Mouse (Mus musculus) midbrain, embryonic 16.5 days (tissue): ENCODE results near the gene Efna4. TPM values are rescaled to one million over a fixed set of nuclear protein-coding genes. Genes with fewer than 3 reads are reported as not detected.
A peak's percentile ranks its signal among the peaks of the same experiment; 100 is the strongest.

Experiments used
- ATAC-seq: fragments of 200-750 bp; cut with Nextera tagmentation; 2 replicates; pipeline ENCODE4 v1.8.0; 2017; ENCODE audit warnings: moderate TSS enrichment
- H3K27ac ChIP-seq: fragments of 300-500 bp; sonication (generic); 2 replicates; pipeline ENCODE4 v1.5.1; 2014; ENCODE audit warnings: mild to moderate bottlenecking, low read length, mixed read lengths
- H3K27me3 ChIP-seq: fragments of 300-500 bp; sonication (generic); 2 replicates; pipeline ENCODE4 v1.6.1; 2014; ENCODE audit warnings: low read depth, low read length, mixed read lengths; ENCODE audit not compliant: control insufficient read depth, insufficient read depth
- H3K36me3 ChIP-seq: fragments of 300-500 bp; sonication (generic); 2 replicates; pipeline ENCODE4 v1.6.1; 2014; ENCODE audit warnings: mild to moderate bottlenecking, low read length, moderate library complexity, mixed read lengths; ENCODE audit not compliant: control insufficient read depth, insufficient read depth
- H3K4me1 ChIP-seq: fragments of 300-500 bp; sonication (generic); 2 replicates; pipeline ENCODE4 v1.6.1; 2014; ENCODE audit warnings: mild to moderate bottlenecking, low read length, mixed read lengths; ENCODE audit not compliant: control insufficient read depth, insufficient read depth
- H3K4me2 ChIP-seq: fragments of 300-500 bp; sonication (generic); 2 replicates; pipeline ENCODE4 v1.6.1; 2014; ENCODE audit warnings: mild to moderate bottlenecking, low read length, mixed read lengths
- H3K4me3 ChIP-seq: fragments of 300-500 bp; sonication (generic); 2 replicates; pipeline ENCODE4 v1.5.1; 2014; ENCODE audit warnings: low read depth, mild to moderate bottlenecking, low read length, moderate library complexity, mixed read lengths
- H3K9ac ChIP-seq: fragments of 300-500 bp; sonication (generic); 2 replicates; pipeline ENCODE4 v1.6.1; 2014; ENCODE audit warnings: low read depth, low read length, mixed read lengths
- H3K9me3 ChIP-seq: fragments of 300-500 bp; sonication (generic); replicated peaks from 2 replicates; pipeline ENCODE4 v1.6.1; 2014; ENCODE audit warnings: mild to moderate bottlenecking, low read length, mixed read lengths; ENCODE audit not compliant: control insufficient read depth, poor library complexity, severe bottlenecking
- WGBS: fragments of 180-500 bp; shearing (Covaris S2); extraction: QIAGEN DNeasy Blood & Tissue Kit; methylation state at CpG from one replicate; pipeline ENCODE4 v1.1.7; 2014; 5-methylcytosine and 5-hydroxymethylcytosine counted together
- polyA plus RNA-seq: library from polyadenylated mRNA; unstranded; fragments of >200 nt; fragmentation: Nextera tagmentation; extraction: Ambion mirVana; gene quantifications from 2 replicates; pipeline ENCODE4 v1.2.1, GENCODE M21; 2015

Efna4 gene
- polyA plus RNA-seq, 1 experiment from 2014 or later = 3.7 TPM

- no peak overlapping the region for H3K9ac ChIP-seq
- no peaks in the 10 kb centered on the region for H3K27me3 ChIP-seq
- no peak overlapping the region for H3K4me2 ChIP-seq
- 2% methylated on average over 9 of the region's 9 CpGs for WGBS
- H3K27ac ChIP-seq = no peak overlapping the region
- H3K36me3 ChIP-seq = no peaks in the 10 kb centered on the region
- no peak overlapping the region for H3K4me3 ChIP-seq
- H3K9me3 ChIP-seq = no peaks in the 10 kb centered on the region
- no peaks in the 10 kb centered on the region for H3K4me1 ChIP-seq
- peak; percentile 83 for ATAC-seq
These were observed 29.7 kb downstream of the Efna4 start for GRCm38 (mm10) chr3:89308089-89308488.

DNA sequence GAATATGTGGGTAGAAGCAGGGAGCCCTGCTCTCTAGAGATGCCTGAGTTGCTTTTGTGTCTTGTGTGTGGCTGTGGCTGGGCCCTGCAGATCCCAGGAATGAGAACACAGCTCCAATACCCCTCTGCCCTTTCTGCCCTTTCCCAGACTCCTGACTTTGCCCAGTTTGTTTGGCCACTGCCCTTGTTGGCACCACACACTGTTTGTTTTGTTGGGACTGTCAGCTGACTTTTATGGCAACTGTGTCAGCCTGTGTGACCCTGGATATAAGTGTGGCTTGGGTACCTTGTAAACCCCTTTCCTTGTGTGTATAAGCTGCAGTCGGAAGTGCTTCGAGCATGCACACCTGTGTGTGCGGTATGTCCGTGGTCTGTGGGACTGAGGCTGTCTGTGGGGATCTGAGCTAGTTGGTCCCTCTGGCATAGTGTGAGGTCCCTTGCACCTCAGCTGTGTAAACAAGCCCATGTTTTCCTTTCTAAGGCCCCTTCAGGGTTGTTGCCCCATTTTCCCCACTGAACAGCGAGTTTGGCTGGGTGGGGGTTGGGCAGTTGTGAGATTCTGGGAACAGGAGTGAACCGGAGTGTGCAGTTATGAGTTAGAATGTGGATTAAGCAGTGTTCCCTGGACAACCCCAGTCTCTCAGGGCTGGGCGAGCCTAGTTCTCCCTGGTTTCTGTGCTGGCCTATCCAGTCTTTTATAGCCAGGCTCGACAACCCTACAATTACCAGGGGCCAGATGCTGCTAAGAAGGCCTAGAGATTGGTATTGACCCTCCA is 32.1 kb downstream of the Efna4 start:
- H3K36me3 ChIP-seq = no peaks in the 10 kb centered on the region
- H3K4me3 ChIP-seq = no peak overlapping the region
- 85% methylated on average over 8 of the region's 8 CpGs for whole genome bisulfite sequencing
- no peak overlapping the region for H3K4me2 ChIP-seq
- H3K27me3 ChIP-seq = no peaks in the 10 kb centered on the region
- no peaks in the 10 kb centered on the region for H3K4me1 ChIP-seq
- H3K9ac ChIP-seq = no peak overlapping the region
- no peaks in the 10 kb centered on the region for H3K9me3 ChIP-seq
- ATAC-seq = no peak
- H3K27ac ChIP-seq = no peak overlapping the region

DNA sequence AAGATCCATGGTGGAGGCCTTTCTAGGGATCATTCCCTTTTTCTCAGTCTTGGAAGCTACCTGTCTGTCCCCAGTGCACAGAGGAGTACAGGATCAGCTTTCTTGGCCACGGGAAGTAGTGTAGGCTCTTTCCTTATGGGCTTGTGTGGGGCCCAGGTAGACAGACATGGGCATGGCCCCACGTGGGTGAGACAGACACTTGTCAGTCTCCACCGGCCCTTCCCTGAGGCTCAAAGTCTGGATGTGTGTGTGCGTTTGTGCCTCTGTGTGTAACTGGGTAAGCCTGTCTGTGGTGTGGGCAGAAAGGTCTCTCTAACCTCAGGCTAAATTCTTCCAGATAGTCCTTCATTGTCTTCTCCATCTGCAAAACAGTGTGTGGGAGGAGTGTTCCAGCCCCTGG is 32.7 kb downstream of the Efna4 start:
- 78% methylated on average over 4 of the region's 4 CpGs for WGBS
- Histone ChIP-seq H3K4me1 (peaks cover 1% of the 10 kb centered on the region; the same call in 1 of the 2 replicates), H3K27ac (no peak overlapping the region), H3K4me2 (no peak overlapping the region), H3K27me3 (peaks cover 1% of the 10 kb centered on the region; the same call in 1 of the 2 replicates), H3K36me3 (no peaks in the 10 kb centered on the region), H3K9me3 (no peaks in the 10 kb centered on the region), H3K4me3 (no peak overlapping the region), H3K9ac (no peak overlapping the region)
- no peak for ATAC-seq

- no peaks in the 10 kb centered on the region for H3K36me3 ChIP-seq
- WGBS = 60% methylated on average over 6 of the region's 6 CpGs
- no peak for ATAC-seq
These were observed 33.4 kb downstream of the Efna4 start for GRCm38 (mm10) chr3:89304440-89304839.

DNA sequence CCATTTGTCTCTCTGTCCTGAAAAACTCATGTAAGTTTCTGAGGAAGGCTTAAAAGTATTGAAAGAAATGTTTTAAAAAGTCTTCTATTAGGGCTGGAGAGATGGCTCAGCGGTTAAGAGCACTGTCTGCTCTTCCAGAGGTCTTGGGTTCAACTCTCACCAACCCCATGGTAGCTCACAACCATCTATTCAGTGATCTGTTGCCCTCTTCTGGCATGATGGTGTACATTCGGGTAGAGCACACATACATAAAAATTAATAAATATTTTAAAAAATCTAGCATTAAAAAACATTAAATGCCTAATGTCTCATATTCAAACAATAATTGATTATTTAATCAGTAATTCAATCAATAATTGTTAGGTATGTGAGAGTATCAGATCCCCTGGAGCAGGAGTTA is 37.3 kb downstream of the Efna4 start:
- no peak overlapping the region for H3K4me2 ChIP-seq
- peaks cover 8% of the 10 kb centered on the region; the same call in 1 of the 2 replicates for H3K4me1 ChIP-seq
- no peak overlapping the region for H3K9ac ChIP-seq
- H3K9me3 ChIP-seq = no peaks in the 10 kb centered on the region
- ATAC-seq = no peak
- no peak overlapping the region for H3K4me3 ChIP-seq
- H3K36me3 ChIP-seq = no peaks in the 10 kb centered on the region
- H3K27me3 ChIP-seq = peaks cover 3% of the 10 kb centered on the region; the same call in 1 of the 2 replicates
- 61% methylated on average over 2 of the region's 2 CpGs for WGBS
- no peak overlapping the region for H3K27ac ChIP-seq

More at GRCm38 (mm10) chr3:89304440-89304839, 33.4 kb downstream of the Efna4 start:
- Histone ChIP-seq H3K4me2 (no peak overlapping the region), H3K9me3 (no peaks in the 10 kb centered on the region), H3K4me1 (peaks cover 8% of the 10 kb centered on the region; the same call in 1 of the 2 replicates), H3K9ac (no peak overlapping the region), H3K4me3 (no peak overlapping the region), H3K27me3 (peaks cover 3% of the 10 kb centered on the region; the same call in 1 of the 2 replicates), H3K27ac (no peak overlapping the region)

DNA sequence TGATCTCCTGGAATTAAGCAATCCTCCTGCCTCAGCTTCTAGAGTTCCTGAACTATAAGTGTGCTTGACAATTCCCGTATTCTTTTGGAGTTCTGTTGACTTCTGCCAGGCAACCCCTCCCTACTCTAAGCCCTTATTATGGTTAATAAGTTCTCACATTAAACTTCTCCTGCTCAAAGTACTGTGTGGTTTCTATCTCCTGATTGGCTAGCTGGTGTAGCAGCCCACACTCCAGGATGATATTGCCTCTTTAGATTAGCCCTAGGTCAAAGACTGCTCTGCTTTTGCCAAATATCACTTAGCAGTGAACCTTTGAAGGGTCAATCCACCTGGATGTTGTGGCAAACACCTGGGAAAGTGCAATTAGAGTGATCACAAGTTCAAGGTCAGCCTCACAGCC is 37.8 kb downstream of the Efna4 start:
- 70% methylated on average over 1 of the region's 1 CpGs for WGBS
- no peaks in the 10 kb centered on the region for H3K9me3 ChIP-seq
- H3K4me3 ChIP-seq = no peak overlapping the region; the same call in 1 of the 2 replicates
- peaks cover 8% of the 10 kb centered on the region; the same call in 1 of the 2 replicates for H3K4me1 ChIP-seq
- H3K27me3 ChIP-seq = peaks cover 3% of the 10 kb centered on the region; the same call in 1 of the 2 replicates
- ATAC-seq = no peak
- no peak overlapping the region for H3K27ac ChIP-seq
- peak overlapping the region; percentile 48 for H3K4me2 ChIP-seq
- no peaks in the 10 kb centered on the region for H3K36me3 ChIP-seq
- no peak overlapping the region for H3K9ac ChIP-seq

GRCm38 (mm10) chr3:89299499-89299898 is 38.3 kb downstream of the Efna4 start:
- WGBS = 4% methylated on average over 14 of the region's 14 CpGs
- no peaks in the 10 kb centered on the region for H3K9me3 ChIP-seq
- H3K4me3 ChIP-seq = peak overlapping the region; percentile 11; the same call in 1 of the 2 replicates
- H3K27ac ChIP-seq = no peak overlapping the region
- peak overlapping the region; percentile 48 for H3K4me2 ChIP-seq
- H3K4me1 ChIP-seq = peaks cover 8% of the 10 kb centered on the region; the same call in 1 of the 2 replicates
- H3K9ac ChIP-seq = peak overlapping the region; percentile 7; the same call in 1 of the 2 replicates
- peaks cover 3% of the 10 kb centered on the region; the same call in 1 of the 2 replicates for H3K27me3 ChIP-seq
- H3K36me3 ChIP-seq = no peaks in the 10 kb centered on the region
- ATAC-seq = peak; percentile 32; the same call in 1 of the 2 replicates

- Histone ChIP-seq H3K36me3 (no peaks in the 10 kb centered on the region), H3K27me3 (peaks cover 3% of the 10 kb centered on the region; the same call in 1 of the 2 replicates), H3K4me3 (no peak overlapping the region), H3K27ac (no peak overlapping the region), H3K9ac (no peak overlapping the region), H3K4me1 (peaks cover 8% of the 10 kb centered on the region; the same call in 1 of the 2 replicates), H3K4me2 (no peak overlapping the region), H3K9me3 (no peaks in the 10 kb centered on the region)
- WGBS = 80% methylated on average over 6 of the region's 6 CpGs
- no peak for ATAC-seq
These were observed 38.9 kb downstream of the Efna4 start for GRCm38 (mm10) chr3:89298908-89299307.

- Histone ChIP-seq H3K27ac (no peak overlapping the region), H3K27me3 (peaks cover 3% of the 10 kb centered on the region; the same call in 1 of the 2 replicates), H3K36me3 (no peaks in the 10 kb centered on the region), H3K9me3 (no peaks in the 10 kb centered on the region), H3K4me2 (no peak overlapping the region), H3K9ac (no peak overlapping the region), H3K4me1 (peaks cover 8% of the 10 kb centered on the region; the same call in 1 of the 2 replicates), H3K4me3 (no peak overlapping the region)
- WGBS = 78% methylated on average over 11 of the region's 11 CpGs
- ATAC-seq = no peak
These were observed 40.9 kb downstream of the Efna4 start for GRCm38 (mm10) chr3:89296761-89297396.
